Mouse (Mus musculus): ENCODE measurements around the gene Fbxl19. TPM values are rescaled to one million over a fixed set of nuclear protein-coding genes. Genes with fewer than 3 reads are reported as not detected.
A peak's percentile ranks its signal among the peaks of the same experiment; 100 is the strongest.

The Fbxl19 gene
- 36.9 and 37.2 TPM in 2 replicates for polyA plus RNA-seq (2012; rRNA removed)

- H3K27ac ChIP-seq (ENCODE audit: control insufficient read depth, insufficient read depth, low read depth, low read length), result peak within 1 kb of the TSS; percentile 81
- H3K36me3 ChIP-seq (ENCODE audit: control insufficient read depth, insufficient read depth, low read length), result no peaks in the 10 kb centered on the region
- H3K27me3 ChIP-seq (ENCODE audit: control insufficient read depth, insufficient read depth, low read length), result no peaks in the 10 kb centered on the region
- no peak for TF ChIP-seq POLR2A (IDR thresholded peaks at IDR 0.05; ENCODE audit: control insufficient read depth, low read depth, low read length)
- TF ChIP-seq CTCF (IDR thresholded peaks at IDR 0.05; ENCODE audit: control insufficient read depth, insufficient read depth, insufficient replicate concordance, low read depth, low read length), result peak; percentile 11; the same call in 1 of the 2 replicates
- peak within 1 kb of the TSS; percentile 84 for H3K4me3 ChIP-seq (ENCODE audit: control insufficient read depth, low read depth, low read length)
- H3K4me1 ChIP-seq (ENCODE audit: control insufficient read depth, insufficient read depth, low read length), result peaks cover 4% of the 10 kb centered on the region; the same call in 1 of the 2 replicates
Measured at GRCm38 (mm10) chr7:127744366-127745045, at the start of gene Fbxl19. TSS of gene Fbxl19 (plus strand) at chr7:127744543.

GRCm38 (mm10) chr7:127698986-127699385 is 45.4 kb upstream of the Fbxl19 start:
- Histone ChIP-seq H3K4me1 (ENCODE audit: control insufficient read depth, insufficient read depth, low read length) (no peaks in the 10 kb centered on the region), H3K27me3 (ENCODE audit: control insufficient read depth, insufficient read depth, low read length) (no peaks in the 10 kb centered on the region), H3K36me3 (ENCODE audit: control insufficient read depth, insufficient read depth, low read length) (no peaks in the 10 kb centered on the region), H3K4me3 (ENCODE audit: control insufficient read depth, low read depth, low read length) (no peak overlapping the region), H3K27ac (ENCODE audit: control insufficient read depth, insufficient read depth, low read depth, low read length) (no peak overlapping the region)
- no peak for TF ChIP-seq CTCF (IDR thresholded peaks at IDR 0.05; ENCODE audit: control insufficient read depth, insufficient read depth, insufficient replicate concordance, low read depth, low read length)
- TF ChIP-seq POLR2A (IDR thresholded peaks at IDR 0.05; ENCODE audit: control insufficient read depth, low read depth, low read length), result no peak

GRCm38 (mm10) chr7:127700712-127701331 is 43.5 kb upstream of the Fbxl19 start:
- H3K27ac ChIP-seq (ENCODE audit: control insufficient read depth, insufficient read depth, low read depth, low read length), result no peak overlapping the region
- no peaks in the 10 kb centered on the region for H3K4me1 ChIP-seq (ENCODE audit: control insufficient read depth, insufficient read depth, low read length)
- TF ChIP-seq CTCF (IDR thresholded peaks at IDR 0.05; ENCODE audit: control insufficient read depth, insufficient read depth, insufficient replicate concordance, low read depth, low read length), result no peak
- H3K27me3 ChIP-seq (ENCODE audit: control insufficient read depth, insufficient read depth, low read length), result no peaks in the 10 kb centered on the region
- H3K4me3 ChIP-seq (ENCODE audit: control insufficient read depth, low read depth, low read length), result no peak overlapping the region
- H3K36me3 ChIP-seq (ENCODE audit: control insufficient read depth, insufficient read depth, low read length), result no peaks in the 10 kb centered on the region

GRCm38 (mm10) chr7:127703561-127704178 is 40.7 kb upstream of the Fbxl19 start:
- Histone ChIP-seq H3K36me3 (ENCODE audit: control insufficient read depth, insufficient read depth, low read length) (no peaks in the 10 kb centered on the region; the same call in 1 of the 2 replicates), H3K4me1 (ENCODE audit: control insufficient read depth, insufficient read depth, low read length) (peaks cover 10% of the 10 kb centered on the region), H3K4me3 (ENCODE audit: control insufficient read depth, low read depth, low read length) (no peak overlapping the region), H3K27me3 (ENCODE audit: control insufficient read depth, insufficient read depth, low read length) (no peaks in the 10 kb centered on the region), H3K27ac (ENCODE audit: control insufficient read depth, insufficient read depth, low read depth, low read length) (no peak overlapping the region)
- TF ChIP-seq CTCF (IDR thresholded peaks at IDR 0.05; ENCODE audit: control insufficient read depth, insufficient read depth, insufficient replicate concordance, low read depth, low read length) (no peak), POLR2A (IDR thresholded peaks at IDR 0.05; ENCODE audit: control insufficient read depth, low read depth, low read length) (no peak)

- no peak for TF ChIP-seq POLR2A (IDR thresholded peaks at IDR 0.05; ENCODE audit: control insufficient read depth, low read depth, low read length)
- TF ChIP-seq CTCF (IDR thresholded peaks at IDR 0.05; ENCODE audit: control insufficient read depth, insufficient read depth, insufficient replicate concordance, low read depth, low read length), result no peak
- H3K27ac ChIP-seq (ENCODE audit: control insufficient read depth, insufficient read depth, low read depth, low read length), result no peak overlapping the region
- H3K27me3 ChIP-seq (ENCODE audit: control insufficient read depth, insufficient read depth, low read length), result no peaks in the 10 kb centered on the region
- peaks cover 13% of the 10 kb centered on the region for H3K4me1 ChIP-seq (ENCODE audit: control insufficient read depth, insufficient read depth, low read length)
- no peak overlapping the region for H3K4me3 ChIP-seq (ENCODE audit: control insufficient read depth, low read depth, low read length)
- no peaks in the 10 kb centered on the region; the same call in 1 of the 2 replicates for H3K36me3 ChIP-seq (ENCODE audit: control insufficient read depth, insufficient read depth, low read length)
Measured at GRCm38 (mm10) chr7:127704598-127704997, 39.7 kb upstream of the Fbxl19 start.

- Histone ChIP-seq H3K36me3 (ENCODE audit: control insufficient read depth, insufficient read depth, low read length) (no peaks in the 10 kb centered on the region; the same call in 1 of the 2 replicates), H3K4me1 (ENCODE audit: control insufficient read depth, insufficient read depth, low read length) (peaks cover 13% of the 10 kb centered on the region), H3K27ac (ENCODE audit: control insufficient read depth, insufficient read depth, low read depth, low read length) (no peak overlapping the region), H3K4me3 (ENCODE audit: control insufficient read depth, low read depth, low read length) (no peak overlapping the region), H3K27me3 (ENCODE audit: control insufficient read depth, insufficient read depth, low read length) (no peaks in the 10 kb centered on the region)
- no peak for TF ChIP-seq POLR2A (IDR thresholded peaks at IDR 0.05; ENCODE audit: control insufficient read depth, low read depth, low read length)
- no peak for TF ChIP-seq CTCF (IDR thresholded peaks at IDR 0.05; ENCODE audit: control insufficient read depth, insufficient read depth, insufficient replicate concordance, low read depth, low read length)
Measured at GRCm38 (mm10) chr7:127705706-127706105, 38.6 kb upstream of the Fbxl19 start.
